Mouse (Mus musculus): ENCODE results near the gene Pax7.
A peak's percentile ranks its signal among the peaks of the same experiment; 100 is the strongest.

Pax7 gene

DNA sequence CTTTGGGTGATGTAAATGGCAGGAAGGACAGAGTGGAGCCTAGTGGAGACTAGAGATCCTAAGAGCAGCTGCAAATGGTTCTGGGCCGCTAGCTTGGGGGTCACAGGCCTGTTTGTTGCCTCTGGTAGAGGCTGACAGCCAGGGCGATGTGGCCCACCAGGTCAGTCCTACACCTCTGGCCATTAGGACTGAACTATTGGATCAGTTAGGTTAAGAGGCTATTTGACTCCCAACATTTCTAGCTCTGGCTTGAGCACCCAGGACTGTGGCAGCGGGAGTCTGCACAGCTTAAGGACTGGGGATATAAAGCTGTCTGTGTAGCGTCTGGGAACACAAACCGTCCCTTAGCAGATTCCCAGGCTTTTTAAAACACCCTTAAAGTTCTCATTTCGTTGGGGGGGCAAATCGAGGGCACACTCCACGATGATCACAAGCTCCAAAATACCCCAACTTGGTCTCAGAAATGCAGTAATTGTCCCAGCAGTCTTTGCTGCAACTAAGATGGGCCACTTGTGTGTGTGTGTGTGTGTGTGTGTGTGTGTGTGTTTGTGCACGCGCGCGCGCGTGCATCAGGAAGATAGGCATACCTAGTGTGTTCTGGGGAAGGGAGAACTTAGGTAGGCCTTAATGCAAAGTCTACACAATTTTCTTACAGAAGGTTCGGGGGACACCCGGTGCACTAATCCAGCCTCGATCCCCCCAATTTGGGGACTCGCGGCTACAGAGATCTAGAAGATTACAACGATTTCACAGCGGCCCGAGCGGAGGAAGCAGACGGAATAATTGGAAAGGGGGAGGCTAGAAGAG lies 2.5 kb downstream of the Pax7 start:
- DNase-seq (ENCODE audit: low read depth, low spot score), result no peak

DNA sequence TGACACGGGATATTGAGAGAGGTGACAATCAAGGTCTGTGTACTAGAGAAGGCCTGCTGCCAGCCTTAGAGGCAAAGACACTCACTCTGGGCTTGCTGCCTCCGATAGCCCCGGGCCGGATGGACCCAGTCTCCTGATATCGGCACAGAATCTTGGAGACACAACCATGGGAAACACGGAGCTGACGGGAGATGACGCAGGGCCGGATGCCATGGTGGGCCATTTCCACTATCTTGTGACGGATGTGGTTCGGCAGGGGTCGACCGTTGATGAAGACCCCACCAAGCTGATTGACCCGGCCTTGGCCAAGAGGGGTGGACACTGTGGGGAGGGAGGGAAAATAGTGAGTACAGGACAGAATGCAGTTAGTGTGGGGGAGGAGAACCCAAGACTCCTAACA lies 3.3 kb downstream of the Pax7 start:
- DNase-seq (ENCODE audit: low read depth, low spot score), result no peak

DNA sequence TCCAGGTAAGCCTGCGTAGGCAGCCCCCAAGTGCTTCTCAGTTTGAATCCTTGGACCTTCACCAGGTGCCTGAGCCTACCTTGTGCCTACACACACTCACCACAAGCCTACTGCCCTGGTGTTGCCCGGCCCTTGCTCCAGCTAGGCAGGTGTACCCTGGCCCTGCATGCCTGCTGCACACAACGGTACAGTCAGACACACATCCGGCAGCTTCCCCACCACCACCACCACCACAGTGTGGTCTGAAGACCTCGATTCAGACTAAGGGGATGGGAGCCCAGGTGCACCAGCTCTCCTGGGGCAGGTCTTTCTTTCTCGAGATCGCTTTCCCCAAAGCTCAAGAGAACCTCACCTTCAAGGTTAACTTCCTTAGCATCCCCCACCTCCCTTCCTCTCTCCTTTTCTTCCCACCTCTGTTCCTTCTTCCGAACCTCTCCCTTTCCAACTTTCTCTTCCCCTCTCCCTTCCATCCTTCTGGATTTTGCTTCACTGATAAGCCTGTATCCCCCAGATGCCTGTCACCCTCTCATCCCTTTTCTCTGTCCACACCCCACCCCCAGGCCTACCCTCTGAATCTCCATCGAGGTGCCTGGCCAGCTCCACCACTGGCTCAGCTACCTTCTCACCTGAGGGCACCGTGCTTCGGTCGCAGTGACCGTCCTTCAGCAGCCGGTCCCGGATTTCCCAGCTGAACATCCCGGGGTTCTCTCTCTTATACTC lies 4.3 kb downstream of the Pax7 start:
- DNase-seq (ENCODE audit: low read depth, low spot score), result no peak

GRCm38 (mm10) chr4:139828283-139828678 lies 5.0 kb downstream of the Pax7 start:
- DNase-seq (ENCODE audit: low read depth, low spot score), result no peak

DNA sequence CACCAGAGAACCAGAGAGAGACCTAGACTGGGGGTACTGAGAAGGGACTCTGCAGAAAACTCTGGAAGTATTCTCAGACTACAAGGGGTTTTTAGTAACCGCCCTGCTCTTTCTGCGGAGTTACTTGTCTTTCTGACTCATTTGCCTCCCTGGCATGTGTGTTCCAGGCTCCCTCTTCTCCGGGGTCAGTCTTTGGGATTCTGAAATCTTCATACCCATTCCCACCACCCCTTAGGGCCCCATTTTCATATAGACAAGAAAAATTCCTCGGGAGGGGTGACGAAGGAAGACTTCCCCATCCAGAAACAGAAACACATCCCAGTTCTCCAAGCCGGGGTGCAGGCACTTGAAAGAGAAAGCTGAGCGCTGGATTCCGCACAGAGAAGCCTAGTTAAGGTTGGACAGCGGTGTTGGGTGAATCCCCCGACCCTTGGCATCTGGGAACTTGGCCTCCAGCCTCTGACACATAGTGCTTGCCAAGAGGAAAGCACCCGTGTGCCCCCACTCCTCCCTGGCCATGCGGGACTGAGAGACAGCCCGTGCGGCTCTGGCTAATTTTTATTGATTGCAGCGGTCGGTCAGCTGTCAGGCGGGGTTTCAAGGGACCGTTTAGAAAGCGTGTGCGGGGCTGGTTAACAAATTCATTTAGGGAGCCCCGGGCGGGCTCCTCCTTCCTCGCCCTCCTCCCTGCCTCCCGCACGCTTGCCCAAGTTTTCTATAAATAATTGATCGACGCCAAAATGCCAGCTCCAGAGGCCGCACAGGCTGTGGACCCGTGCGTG lies 5.6 kb downstream of the Pax7 start:
- no peak for DNase-seq (ENCODE audit: low read depth, low spot score)

GRCm38 (mm10) chr4:139826231-139826630 lies 7.1 kb downstream of the Pax7 start:
- DNase-seq (ENCODE audit: low read depth, low spot score), result no peak

DNA sequence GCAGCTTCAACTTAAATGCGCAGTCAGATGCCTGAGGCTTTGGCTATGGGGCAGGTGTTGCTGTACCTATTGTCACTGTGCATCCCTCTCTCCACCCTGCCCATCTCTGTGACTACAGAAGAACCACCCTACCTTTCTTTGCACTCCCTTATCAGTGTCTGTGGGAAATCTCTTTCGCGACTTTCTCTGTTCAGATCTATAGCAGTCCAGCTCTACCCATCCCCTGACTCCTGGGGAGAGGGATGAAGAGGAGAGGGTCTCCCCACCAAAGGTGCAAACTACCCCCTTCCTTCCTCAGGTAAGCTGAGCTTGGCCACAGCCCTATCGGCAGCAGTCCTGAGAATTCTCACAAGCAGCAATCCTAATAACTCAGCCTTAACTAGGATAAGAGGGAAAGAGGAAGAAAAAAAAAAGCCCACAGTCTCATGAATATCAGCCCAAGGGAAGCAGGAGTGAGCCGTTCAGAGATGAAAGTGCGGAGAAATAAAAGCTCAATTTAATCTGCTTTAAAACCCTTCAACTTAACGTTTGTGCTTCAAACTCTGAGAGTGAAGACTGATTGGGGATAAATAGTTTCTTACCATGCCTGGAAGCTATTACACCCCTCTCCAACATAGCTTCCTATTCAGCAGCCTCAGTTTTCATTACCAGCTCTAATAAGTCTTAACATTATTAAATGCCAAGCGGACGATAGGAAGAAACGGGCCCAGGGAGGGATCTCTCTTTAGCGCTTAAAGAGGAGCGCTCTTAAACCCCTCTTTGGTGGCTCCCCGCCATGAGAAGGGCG lies 7.8 kb downstream of the Pax7 start:
- DNase-seq (ENCODE audit: low read depth, low spot score), result no peak

- no peak for DNase-seq (ENCODE audit: low read depth, low spot score)
Measured at GRCm38 (mm10) chr4:139824572-139825325, 8.6 kb downstream of the Pax7 start.

GRCm38 (mm10) chr4:139823870-139824472 lies 9.4 kb downstream of the Pax7 start:
- DNase-seq (ENCODE audit: low read depth, low spot score), result no peak

GRCm38 (mm10) chr4:139823138-139823869 lies 10.0 kb downstream of the Pax7 start:
- DNase-seq (ENCODE audit: low read depth, low spot score), result no peak

GRCm38 (mm10) chr4:139822214-139823137 lies 10.9 kb downstream of the Pax7 start:
- DNase-seq (ENCODE audit: low read depth, low spot score), result no peak

DNA sequence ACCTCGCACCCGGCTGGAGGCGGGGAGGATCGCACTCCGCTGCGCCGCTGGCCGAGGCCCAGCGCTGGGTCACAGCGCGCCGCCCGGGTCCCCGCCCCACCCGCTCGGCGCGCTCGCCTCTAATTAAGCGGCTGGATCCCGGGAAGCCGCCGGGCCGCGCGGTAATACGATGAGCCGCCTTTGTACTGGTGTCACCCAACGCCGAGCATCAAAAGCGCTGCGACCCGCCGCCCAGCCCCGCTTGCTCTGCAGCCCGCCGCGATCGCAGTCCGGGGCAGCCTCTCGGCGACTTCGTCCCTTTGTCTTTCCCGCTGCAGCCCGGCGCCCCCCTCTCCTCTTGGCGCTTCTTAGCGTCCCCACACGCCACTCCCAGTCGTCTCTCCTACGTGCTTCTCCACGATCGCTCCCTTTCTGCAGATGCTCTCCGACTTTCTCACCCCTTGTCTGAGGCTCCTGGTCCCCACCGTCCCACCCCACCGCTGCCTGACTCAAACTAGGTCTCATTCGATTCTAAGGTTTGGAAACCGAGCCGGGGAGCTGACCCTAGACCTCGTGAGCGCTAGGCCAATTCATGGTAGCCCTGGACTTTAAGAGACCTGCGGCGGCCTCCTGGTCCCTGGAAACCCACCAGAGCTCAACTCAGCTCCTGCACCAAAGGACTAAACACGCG lies 11.7 kb downstream of the Pax7 start:
- peak; percentile 46 for DNase-seq (ENCODE audit: low read depth, low spot score)

DNA sequence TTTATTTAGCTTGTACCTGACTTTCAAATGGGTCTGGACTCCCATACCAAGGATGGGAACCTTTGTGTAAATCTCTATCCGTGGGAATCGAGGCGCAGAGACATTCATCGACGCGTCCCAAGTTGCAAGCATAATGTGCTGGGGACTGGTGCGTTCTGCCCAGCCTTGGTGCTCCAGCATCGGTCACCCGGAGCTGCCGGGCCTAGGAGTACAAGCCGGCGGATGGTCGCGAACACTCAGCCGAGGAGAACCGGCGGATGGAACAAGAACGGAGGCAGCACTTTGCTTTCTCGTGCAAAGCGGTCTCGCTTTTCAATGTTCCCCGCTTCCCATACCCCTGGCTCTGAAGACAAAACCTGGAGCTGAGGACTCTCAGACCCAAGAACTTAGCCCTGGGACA lies 12.3 kb downstream of the Pax7 start:
- DNase-seq (ENCODE audit: low read depth, low spot score), result no peak

DNA sequence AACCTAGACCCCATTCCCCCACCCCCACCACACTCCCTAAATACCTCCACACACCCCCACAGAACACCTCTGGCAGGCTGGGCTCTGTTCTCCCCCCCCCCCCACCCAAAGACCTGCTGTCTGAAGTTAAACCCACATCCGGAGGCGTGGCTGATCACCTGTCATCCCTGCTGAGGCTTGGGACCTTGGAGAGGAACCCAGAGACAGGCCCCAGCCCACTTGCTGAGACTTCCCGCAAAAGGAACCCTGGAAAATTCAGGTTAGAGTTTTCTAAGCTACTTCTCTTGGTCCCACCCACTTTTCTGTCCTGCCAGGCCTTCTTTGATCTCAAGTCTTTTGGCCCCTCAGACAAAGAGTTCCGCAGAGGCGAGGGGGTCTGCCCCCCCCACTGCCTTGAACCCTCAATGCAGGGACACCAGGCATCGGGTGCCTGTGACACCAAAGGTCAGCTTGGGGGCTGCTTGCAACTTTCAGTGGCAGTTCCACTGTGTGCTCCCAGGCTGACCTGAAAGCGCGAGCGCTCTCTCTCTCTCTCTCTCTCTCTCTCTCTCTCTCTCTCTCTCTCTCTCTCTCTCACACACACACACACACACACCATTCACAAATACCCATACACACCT lies 13.8 kb downstream of the Pax7 start:
- no peak for DNase-seq (ENCODE audit: low read depth, low spot score)

- no peak for DNase-seq (ENCODE audit: low read depth, low spot score)
Measured at GRCm38 (mm10) chr4:139818163-139818562, 15.2 kb downstream of the Pax7 start.

- no peak for DNase-seq (ENCODE audit: low read depth, low spot score)
Measured at GRCm38 (mm10) chr4:139813371-139813960, 19.9 kb downstream of the Pax7 start.

DNA sequence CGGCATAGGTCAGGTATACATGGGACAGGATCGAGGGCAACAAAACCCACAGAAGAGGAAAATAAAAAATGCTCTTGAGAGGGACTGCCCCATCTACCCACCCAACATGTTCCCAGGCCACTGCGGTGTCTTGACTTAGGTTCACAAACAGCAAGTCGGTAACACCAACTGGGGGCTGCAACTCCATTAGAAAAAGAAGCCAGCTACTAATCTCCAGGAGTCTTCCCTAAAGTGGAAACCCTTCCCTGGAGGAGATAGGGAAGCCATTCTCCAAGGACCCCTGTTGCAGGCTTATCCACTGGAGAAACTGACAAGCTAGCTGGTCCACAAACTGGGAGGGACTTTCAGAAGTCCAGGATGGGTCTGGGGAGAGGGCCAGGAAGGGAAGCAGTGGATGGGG lies 21.4 kb downstream of the Pax7 start:
- no peak for DNase-seq (ENCODE audit: low read depth, low spot score)

Measured in retina, postnatal 7 days (tissue).